Mouse (Mus musculus) layer of hippocampus, postnatal 25 days (tissue): ENCODE measurements around the gene Sec23a. TPM values are rescaled to one million over a fixed set of nuclear protein-coding genes. Genes with fewer than 3 reads are reported as not detected.
A peak's percentile ranks its signal among the peaks of the same experiment; 100 is the strongest.
"Not testable (repeated sequence)": the region's sequence is repeated elsewhere in the genome, so short reads cannot be mapped to it uniquely, and the experiment has no call there.

ENCODE experiments used
- DNase-seq, 2 experiments: peaks; one replicate each; pipeline ENCODE4 v3.0.0; 2022; ENCODE audit warnings: mixed read lengths in 2 of 2, low spot score in 1 of 2; ENCODE audit errors: extremely low spot score in 1 of 2
- total RNA-seq, 2 experiments: library from RNA; stranded (reverse); gene quantifications; 2 replicates each; pipeline ENCODE4 v1.2.3; 2021

Gene Sec23a
- total RNA-seq = 100 to 1,000 TPM; 101 to 104 TPM

DNA sequence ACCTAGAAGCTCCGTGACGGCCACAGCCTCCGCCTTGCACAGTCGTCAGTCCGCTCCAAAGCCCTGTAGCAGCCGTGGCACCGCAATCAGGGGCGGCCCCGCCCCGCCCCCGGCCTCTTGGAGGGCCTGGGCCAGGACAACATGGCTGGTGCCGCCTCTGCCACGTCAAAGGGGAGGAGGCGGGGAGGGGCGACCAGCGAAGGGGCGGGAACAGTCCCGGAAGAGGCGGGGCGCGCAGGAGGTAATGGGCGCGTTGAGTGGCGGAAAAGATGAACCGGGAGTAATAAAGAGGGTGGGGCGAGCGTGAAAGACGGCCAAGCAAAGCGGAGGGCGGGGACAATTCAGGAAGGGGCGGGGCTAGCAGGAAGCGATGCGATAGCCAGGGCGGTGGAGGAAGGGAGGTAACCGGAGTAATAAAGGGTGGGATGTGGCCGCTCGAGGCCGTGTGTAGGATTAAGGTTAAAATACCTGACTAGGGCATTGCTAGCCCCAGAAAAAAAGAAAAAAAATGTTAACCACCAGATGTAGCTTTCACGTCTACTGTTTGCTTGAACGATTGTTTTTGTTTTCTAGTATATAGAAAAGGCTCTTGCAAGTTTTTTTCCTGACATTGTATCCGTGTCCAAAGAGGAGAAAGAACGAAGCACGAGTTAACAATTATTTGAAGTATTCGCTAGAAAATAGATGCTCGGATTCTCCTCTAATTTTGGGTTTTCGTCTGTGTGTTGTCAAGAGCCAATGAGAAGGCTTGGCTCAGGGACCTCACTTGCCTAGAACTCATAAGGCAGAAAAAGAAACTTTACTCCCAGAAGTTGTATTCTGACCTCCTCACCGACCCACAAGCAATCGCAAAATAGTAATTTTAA lies at the start of gene Sec23a:
Gene Sec23a, minus strand, starts transcription at position 174 of the 866 bp plus-strand sequence.
- peak; percentile 86 to 88 for DNase-seq

DNA sequence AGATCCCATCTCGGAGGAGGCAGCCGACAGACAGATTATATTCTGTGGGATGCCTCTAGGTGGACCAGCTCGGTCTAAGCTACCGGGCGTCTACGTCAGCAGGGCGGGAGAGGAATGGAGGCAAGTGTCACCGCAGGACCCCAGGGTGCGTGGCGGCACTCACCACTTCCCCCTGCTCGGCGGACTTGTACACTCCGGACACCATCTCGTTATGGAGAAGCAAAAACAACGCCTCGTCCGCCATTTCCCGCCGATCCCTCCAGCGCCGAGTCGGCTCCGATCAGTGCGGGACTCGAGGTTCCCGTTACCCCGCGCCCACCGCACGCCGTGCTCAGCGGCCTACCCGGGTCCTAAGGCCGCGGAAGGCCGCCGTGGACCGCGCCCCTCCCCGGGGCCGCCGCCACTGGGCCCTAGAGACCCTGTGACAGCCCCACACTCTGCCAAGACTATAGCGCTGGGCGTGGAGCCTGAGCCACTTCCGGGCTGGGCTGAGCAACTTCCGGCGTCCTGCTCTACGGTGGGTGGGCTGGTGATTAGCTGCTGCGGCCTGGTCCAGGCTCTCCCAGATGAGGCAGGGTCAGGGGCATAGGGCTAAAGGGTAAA lies 49.3 kb upstream of the Sec23a start, which contains the start of gene Trappc6b:
Gene Trappc6b, minus strand, starts transcription at position 480 of the 603 bp plus-strand sequence.
- DNase-seq = peak; percentile 65 to 70

DNA sequence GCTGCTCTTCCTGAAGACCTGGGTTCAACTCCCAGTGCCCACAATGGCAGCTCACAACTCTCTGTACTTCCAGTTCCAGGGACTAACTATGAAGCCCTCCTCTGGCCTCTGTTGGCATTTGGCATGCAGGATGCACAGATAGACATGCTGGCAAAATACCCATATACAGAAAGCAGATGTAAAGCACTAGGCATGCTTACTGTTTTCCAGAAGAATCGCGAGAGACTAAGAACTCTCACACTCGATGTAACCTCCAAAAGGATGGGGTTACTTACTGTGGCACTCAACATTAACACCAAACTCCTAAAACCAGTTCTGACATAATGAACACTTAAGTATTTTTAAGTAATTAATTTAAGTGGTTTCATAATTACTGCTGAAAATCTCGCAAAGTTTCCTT lies 48.5 kb upstream of the Sec23a start:
- no peak for DNase-seq

DNA sequence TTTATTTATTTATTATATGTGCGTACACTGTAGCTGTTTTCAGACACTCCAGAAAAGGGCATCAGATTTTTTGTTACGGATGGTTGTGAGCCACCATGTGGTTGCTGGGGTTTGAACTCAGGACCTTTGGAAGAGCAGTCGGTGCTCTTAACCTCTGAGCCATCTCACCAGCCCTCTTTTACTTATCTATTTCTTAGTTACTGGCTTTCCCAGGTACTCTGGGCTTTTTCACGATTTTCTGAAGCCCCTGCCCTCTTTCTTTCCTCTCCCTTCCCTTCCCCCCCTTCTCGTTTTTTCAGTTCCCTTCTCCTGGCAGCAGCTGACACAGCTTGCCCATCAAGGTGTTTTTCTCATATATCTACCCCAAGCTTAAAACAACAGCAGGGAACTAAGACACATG lies 46.4 kb upstream of the Sec23a start:
- DNase-seq = not testable (repeated sequence)

DNA sequence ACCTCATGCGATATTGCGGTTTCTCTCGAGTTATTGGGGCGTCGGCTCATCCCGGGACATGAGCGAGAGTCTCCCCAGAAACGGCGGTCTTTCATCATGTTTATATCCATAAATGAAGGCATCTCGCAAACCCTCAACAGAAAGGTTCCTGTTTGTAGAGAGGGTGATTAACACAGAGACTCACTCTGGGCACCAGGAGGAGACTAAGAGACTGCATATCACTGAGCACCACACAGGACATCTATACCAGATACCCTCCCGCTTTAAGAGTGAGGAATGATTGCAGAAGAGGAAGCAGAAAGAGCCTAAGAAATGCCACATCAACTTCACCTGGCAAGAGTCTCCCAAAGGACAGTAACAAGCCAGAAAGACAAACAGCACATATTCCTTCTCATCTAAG lies 44.4 kb upstream of the Sec23a start:
- DNase-seq = no peak

DNA sequence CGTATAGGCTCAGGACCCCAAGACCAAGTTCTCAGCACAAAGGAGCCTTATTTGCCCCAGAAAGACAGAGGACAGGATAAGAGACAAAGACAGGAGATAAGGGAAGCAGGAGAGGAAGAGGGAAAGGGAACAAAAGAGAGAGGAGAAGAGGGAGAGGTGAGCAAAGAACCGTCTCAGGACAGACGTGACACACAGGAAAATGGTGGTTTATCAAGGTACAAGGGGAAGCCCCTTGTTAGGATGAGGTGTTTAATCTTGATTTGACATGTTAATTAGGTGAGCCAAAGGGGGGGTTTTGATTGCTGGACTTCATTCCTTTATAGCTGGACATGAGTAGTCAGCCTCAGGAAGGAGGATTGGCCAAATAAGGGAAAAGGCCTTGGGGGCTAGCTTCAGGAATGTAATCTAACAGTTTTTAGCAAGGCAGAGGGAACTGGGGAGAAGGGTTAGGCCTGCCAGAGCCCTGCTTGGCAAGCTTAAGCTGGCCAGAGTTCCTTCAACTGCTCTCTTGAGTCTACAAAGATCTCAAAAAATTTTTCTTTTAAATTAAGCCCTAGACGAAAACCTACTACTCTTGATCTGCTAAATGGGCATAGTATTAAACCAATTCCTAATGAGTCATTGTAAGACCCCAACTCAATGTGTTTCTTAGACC lies 43.5 kb upstream of the Sec23a start:
- no peak for DNase-seq

DNA sequence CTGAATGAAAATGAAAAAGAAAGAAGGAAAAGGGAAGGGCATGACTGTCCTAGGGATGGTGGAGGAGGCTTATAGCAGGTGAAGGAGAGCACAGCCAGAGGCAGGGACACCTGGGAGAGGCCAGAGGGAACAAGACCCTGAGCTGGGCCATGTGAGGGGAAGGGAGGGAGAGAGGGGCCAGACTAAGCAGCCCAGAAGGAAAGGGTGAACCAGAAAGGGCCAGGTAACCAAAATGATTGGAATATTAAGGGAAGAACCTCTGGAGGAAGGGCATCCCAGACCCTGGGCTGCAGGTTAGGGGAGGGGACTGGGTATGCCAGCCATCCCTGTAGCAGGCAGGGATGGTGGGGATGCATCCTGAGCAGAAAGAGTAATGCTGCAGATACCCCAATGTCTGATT lies 42.2 kb upstream of the Sec23a start:
- DNase-seq = no peak

DNA sequence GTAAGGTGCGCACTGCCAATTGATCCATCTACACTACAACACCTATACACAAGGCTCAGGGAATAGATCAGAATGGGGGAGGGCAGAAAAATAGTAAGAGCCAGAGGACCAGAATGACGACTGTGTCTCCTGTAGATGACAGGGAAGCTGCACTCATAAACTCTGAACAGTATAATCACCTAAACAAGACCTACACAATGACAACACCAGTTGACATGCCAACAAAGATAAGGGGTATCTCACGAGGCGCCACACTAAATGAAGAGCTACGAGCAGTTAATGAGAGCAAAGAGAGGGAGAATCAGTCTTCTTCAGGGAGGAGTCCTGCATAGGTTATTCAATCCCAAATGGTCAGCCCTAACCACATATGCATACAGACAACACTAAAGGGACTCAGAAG lies 41.3 kb upstream of the Sec23a start:
- no peak for DNase-seq

DNA sequence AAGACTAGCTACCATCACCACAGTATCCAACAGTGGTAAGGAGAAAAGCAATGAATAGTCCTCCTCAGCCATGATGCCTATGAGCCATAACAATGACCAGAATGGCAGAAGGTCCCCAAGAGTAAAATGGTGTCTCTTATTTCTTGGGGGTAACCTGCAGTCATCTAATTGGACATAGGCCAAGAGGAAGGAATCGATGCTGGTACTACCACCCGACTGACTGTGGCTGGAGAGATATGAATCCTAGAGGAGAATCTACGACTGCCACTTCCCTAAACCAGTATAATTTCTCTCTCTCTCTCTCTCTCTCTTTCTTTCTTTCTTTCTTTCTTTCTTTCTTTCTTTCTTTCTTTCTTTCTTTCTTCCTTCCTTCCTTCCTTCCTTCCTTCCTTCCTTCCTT lies 40.7 kb upstream of the Sec23a start:
- DNase-seq = no peak

DNA sequence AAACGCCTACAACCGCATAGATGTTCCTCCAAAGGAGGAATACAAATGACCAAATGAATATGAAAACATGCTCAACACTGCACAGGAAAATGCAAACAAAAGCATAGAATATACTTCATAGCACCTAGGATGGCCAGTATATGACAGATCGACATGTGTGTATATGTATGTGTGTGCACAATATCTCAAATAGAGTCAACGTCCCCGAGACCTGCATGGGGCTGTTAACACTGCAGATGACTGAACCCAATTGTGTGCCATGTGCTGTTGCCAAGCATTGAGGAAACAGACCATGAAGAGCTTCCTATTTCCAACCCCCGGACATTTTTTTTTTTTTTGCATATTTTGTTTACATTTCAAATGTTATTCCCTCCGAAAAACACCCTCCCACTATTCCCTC lies 29.0 kb upstream of the Sec23a start:
- DNase-seq = no peak

DNA sequence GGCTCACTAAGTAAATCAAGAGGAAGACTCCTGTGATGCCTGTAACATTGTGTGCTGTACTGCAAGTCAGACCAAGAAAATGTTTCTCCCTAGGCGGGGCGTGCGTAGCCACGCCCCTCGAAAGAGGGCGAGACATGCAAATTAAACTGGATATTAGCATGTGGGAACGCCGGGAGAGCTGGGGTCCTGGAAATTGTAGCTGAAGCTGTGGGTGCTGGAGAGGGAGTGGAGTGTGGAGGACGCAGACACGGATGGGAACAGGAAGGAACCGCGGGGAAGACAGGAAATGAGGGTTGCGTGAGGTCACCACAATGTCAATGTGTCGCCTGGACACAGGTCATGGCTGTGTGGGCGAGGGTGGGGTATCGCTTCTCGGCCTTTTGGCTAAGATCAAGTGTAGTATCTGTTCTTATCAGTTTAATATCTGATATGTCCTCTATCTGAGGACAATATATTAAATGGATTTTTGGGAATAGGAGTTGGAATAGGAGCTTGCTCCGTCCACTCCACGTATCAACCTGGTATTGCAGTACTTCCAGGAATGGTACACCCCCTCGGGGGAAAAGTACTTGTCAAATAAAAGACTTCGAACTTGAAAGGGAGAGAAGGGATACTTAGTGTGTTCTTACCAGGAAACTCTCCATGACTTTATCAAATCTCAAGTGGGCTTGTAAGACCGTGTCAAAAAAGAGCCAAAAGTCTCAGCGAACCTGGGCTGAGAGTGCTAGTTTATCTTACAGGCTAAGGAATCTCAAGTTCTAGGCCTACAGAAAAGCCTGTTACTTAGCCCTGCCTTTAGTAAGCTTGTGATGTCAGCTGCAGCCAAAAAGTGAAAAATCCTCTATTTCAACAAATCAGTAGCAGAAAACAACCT lies 28.4 kb upstream of the Sec23a start:
- DNase-seq = no peak

DNA sequence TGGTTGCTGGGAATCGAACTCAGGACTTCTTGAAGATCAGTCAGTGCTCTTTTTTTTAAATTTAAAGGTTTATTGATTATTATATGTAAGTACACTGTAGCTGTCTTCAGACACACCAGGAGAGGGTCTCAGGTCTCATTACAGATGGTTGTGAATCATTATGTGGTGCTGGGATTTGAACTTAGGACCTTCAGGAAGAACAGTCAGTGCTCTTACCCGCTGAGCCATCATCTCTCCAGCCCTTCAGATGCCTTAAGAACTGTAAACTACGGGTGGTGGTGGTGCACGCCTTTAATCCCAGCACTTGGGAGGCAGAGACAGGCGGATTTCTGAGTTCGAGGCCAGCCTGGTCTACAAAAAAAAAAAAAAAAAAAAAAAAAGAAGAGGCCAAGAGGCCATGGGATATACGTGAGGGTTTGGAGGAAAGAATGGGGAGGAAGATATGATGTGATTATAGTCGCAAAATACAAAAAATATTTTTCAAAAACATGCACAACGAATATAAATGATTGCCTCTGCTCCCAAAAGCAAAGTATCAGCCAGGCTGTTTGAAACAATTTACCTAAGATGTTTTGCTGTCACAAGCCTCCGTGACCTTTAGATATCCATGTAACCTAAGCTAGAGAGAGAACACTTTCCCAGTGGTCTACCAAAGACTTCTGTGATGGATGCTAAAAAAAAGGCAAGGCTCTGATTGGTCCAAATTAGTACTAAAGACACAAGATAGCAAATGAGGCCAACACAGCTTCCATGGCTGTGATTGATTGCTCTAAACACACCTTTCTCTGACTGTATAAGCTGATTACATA lies 27.5 kb upstream of the Sec23a start:
- no peak for DNase-seq

DNA sequence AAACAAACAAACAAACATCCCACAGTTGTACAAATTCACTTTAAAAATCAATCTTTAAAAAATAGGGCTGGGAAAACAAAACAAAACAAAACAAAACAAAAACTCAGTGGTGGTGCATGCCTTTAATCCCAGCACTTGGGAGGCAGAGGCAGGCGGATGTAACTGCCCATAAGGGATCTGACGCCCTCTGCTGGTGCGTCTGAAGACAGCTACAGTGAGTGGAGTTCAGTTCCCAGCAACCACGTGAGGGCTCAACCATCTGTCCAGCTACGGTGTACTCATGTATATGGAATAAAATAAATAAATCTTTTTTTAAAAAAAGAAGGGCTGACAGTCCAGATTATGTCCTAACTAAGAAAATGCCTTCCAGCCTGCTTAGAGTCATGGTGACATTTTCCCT lies 20.3 kb upstream of the Sec23a start:
- no peak for DNase-seq

DNA sequence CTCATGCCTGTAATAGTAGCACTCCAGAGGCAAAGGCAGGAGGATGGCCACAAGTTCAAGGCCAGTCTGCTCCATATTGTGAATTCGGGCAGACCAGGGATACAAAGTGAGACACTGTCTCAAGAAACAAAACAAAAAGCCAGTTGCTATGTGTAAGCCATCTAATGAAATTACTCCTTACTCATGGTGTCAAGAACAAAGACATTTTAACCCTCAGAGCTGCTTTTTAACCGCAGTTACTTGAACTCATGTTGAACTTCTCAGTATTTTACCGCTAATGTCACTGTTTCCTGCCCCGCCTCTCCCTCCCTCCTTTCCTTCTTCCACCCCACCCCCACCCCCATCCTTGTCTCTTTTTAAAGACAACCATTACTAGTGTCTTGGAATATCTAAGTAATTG lies 9.5 kb upstream of the Sec23a start:
- DNase-seq = no peak

DNA sequence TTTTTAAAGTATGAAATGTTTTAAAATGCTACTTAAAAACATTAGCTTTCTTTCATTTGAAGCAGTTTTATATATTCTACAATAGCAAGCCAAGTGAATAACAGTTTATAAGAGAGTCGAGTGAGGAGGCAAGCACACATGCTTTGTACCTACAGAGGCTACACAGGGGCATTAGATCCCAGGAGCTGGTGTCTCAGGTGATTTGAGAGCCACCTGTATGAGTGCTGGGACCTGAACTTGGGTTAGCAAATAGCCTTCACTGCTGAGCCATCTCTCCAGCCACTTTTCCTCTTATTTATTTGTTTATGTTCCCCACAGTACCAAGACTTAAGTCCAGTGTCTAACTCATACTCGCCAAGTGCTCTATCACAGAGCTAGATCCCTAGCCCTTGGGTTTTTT lies 8.1 kb upstream of the Sec23a start:
- no peak for DNase-seq

DNA sequence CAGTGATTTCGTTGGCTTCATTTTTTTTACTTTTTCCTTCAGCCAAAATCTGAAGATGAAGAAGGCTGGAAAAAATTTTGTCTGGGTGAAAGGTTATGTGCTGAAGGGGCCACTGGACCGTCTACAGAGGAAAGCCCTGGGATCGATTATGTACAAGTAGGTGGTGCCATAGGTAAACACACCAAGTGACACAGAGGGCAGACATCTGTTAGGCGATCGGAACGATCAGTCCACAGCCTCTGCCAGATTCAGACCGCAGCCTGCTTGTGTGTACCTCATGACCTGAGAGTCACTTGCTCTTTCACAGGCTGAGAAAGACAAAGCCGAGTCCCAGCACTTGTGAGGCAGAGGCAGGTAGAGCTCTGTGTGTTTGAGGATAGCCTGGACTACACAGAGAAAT lies 6.2 kb upstream of the Sec23a start:
- DNase-seq = no peak

DNA sequence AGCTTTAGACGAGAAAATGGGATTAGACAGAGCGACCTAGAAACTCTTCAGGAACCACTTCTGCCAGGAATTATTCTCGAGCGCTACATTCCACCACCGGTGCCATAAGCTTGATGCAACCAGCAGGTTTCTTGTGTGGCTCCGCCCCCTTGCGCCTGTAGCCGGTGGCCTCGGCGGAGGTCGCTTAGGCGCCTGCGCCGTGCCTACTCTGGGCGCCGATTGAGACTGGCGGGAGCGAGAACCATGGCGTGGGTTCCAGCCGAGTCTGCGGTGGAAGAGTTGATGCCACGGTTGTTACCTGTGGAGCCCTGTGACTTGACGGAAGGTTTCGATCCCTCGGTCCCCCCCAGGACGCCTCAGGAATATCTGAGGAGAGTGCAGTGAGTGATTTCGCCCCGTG lies 1.4 kb upstream of the Sec23a start, which contains the start of gene Gemin2:
Gene Gemin2, plus strand, starts transcription at position 160 of the 400 bp plus-strand sequence.
- peak; percentile 72 to 75 for DNase-seq

DNA sequence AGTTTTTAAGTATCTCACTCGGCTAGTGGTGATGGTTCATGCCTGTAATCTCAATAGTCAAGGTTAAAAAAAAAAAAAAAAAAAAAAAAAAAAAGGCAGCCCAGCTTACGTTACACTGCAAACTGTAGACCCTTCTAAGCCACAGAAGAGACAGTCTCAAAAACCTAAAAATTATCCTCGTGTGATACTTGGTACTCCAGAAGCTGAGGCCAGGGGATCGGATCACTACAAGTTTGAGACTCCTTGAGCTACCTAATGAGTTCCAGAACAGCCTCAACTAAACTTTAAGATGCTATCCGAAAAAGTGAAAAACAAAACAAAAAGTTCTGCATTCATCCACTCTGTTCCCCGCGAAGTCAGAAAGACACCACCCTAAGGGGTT lies 884 bp upstream of the Sec23a start:
- no peak for DNase-seq

DNA sequence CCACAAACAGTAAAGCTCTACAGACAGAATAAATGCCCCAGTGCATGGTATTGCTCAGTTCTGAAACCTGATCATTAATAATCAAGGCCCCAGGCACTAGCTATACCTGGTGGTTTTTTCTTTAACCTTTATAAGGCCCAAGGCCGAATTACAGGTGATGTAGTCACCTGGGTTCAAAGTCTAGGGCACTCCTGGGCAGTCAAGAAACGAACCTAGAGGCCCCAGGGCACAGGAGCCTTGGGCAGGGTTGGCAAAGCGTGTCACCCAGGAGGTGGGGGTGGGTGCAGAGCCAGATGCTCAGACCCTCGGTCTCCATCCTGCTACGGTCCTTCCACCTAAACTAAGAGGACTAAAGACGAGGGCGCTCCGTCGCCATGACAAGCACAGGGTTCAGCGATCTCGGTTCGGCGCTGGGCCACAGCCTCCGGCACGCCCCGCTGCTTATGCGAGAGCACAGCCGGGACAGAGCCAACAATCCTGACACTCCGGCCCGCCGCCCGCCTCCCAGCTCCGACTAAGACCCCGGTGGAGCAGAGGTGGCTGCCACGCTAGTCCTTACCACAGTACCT lies 458 bp downstream of the Sec23a start:
- DNase-seq = no peak
